Mouse (Mus musculus) hindbrain, embryonic 11.5 days (tissue): Measurements from ENCODE around the gene Fibin. TPM values are rescaled to one million over a fixed set of nuclear protein-coding genes. Genes with fewer than 3 reads are reported as not detected.

Experiments
- ATAC-seq: fragments of 200-750 bp; cut with Nextera tagmentation; 2 replicates; pipeline ENCODE4 v1.8.0; 2017; ENCODE audit warnings: mild to moderate bottlenecking, moderate TSS enrichment, moderate library complexity; ENCODE audit not compliant: low FRiP score
- DNase-seq: peaks from one replicate; pipeline ENCODE4 v3.0.0-alpha.2; 2015; ENCODE audit warnings: low spot score
- H3K27ac ChIP-seq: fragments of 300-500 bp; sonication (generic); 2 replicates; pipeline ENCODE4 v1.5.1; 2014; ENCODE audit warnings: mild to moderate bottlenecking, low read depth, low read length
- H3K27me3 ChIP-seq: fragments of 300-500 bp; sonication (generic); 2 replicates; pipeline ENCODE4 v1.6.1; 2014; ENCODE audit warnings: mild to moderate bottlenecking, low read length, moderate library complexity, mixed read lengths; ENCODE audit not compliant: control insufficient read depth, insufficient read depth
- H3K36me3 ChIP-seq: fragments of 300-500 bp; sonication (generic); 2 replicates; pipeline ENCODE4 v1.6.1; 2014; ENCODE audit warnings: mild to moderate bottlenecking, low read length, moderate library complexity, mixed read lengths; ENCODE audit not compliant: control insufficient read depth, insufficient read depth
- H3K4me1 ChIP-seq: fragments of 300-500 bp; sonication (generic); replicated peaks from 2 replicates; pipeline ENCODE4 v1.6.1; 2014; ENCODE audit warnings: low read length, mixed read lengths; ENCODE audit not compliant: control insufficient read depth, insufficient read depth
- H3K4me2 ChIP-seq: fragments of 300-500 bp; sonication (generic); replicated peaks from 2 replicates; pipeline ENCODE4 v1.6.1; 2014; ENCODE audit warnings: mild to moderate bottlenecking, low read depth, low read length
- H3K4me3 ChIP-seq: fragments of 300-500 bp; sonication (generic); 2 replicates; pipeline ENCODE4 v1.5.1; 2014; ENCODE audit warnings: low read depth, low read length
- H3K9ac ChIP-seq: fragments of 300-500 bp; sonication (generic); 2 replicates; pipeline ENCODE4 v1.6.1; 2014; ENCODE audit warnings: low read depth, low read length
- H3K9me3 ChIP-seq: fragments of 300-500 bp; sonication (generic); 2 replicates; pipeline ENCODE4 v1.6.1; 2016; ENCODE audit warnings: low read length; ENCODE audit not compliant: control insufficient read depth
- whole genome bisulfite sequencing: fragments of 180-500 bp; shearing (Covaris S2); extraction: QIAGEN DNeasy Blood & Tissue Kit; methylation state at CpG from one replicate; pipeline ENCODE4 v1.1.7; 2014; 5-methylcytosine and 5-hydroxymethylcytosine counted together
- polyA plus RNA-seq: library from polyadenylated mRNA; unstranded; fragments of >200 nt; fragmentation: Nextera tagmentation; extraction: Ambion mirVana; gene quantifications from 2 replicates; pipeline ENCODE4 v1.2.1, GENCODE M21; 2014

The Fibin gene
- polyA plus RNA-seq, 1 experiment from 2014 or later = 10.1 TPM

GRCm38 (mm10) chr2:110319266-110319665 is 43.7 kb downstream of the Fibin start:
- Histone ChIP-seq H3K27ac (no peak overlapping the region), H3K4me1 (no peaks in the 10 kb centered on the region), H3K4me2 (no peak overlapping the region), H3K9ac (no peak overlapping the region), H3K27me3 (no peaks in the 10 kb centered on the region), H3K4me3 (no peak overlapping the region), H3K36me3 (no peaks in the 10 kb centered on the region), H3K9me3 (no peaks in the 10 kb centered on the region)
- ATAC-seq (no peak), DNase-seq (no peak)
- 84% methylated on average over 1 of the region's 1 CpGs for WGBS

- Histone ChIP-seq H3K9me3 (no peaks in the 10 kb centered on the region), H3K4me2 (no peak overlapping the region), H3K4me3 (no peak overlapping the region), H3K4me1 (no peaks in the 10 kb centered on the region), H3K9ac (no peak overlapping the region), H3K36me3 (no peaks in the 10 kb centered on the region), H3K27ac (no peak overlapping the region), H3K27me3 (no peaks in the 10 kb centered on the region)
- DNase-seq = no peak
- ATAC-seq = no peak
- 91% methylated on average over 1 of the region's 1 CpGs for WGBS
Measured at GRCm38 (mm10) chr2:110318719-110319118, 44.3 kb downstream of the Fibin start.

GRCm38 (mm10) chr2:110316116-110316883 is 46.7 kb downstream of the Fibin start:
- no peaks in the 10 kb centered on the region for H3K4me1 ChIP-seq
- no peak overlapping the region for H3K9ac ChIP-seq
- no peaks in the 10 kb centered on the region for H3K27me3 ChIP-seq
- ATAC-seq (no peak), DNase-seq (no peak)
- H3K9me3 ChIP-seq = no peaks in the 10 kb centered on the region
- WGBS = 14% methylated on average over 3 of the region's 3 CpGs
- H3K4me3 ChIP-seq = no peak overlapping the region
- H3K36me3 ChIP-seq = no peaks in the 10 kb centered on the region
- H3K4me2 ChIP-seq = no peak overlapping the region
- H3K27ac ChIP-seq = no peak overlapping the region

GRCm38 (mm10) chr2:110314509-110315155 is 48.4 kb downstream of the Fibin start, which contains the start of gene Bbox1:
Gene Bbox1, minus strand, starts transcription at chr2:110314560.
- H3K27me3 ChIP-seq = no peaks in the 10 kb centered on the region
- 86% methylated on average over 6 of the region's 6 CpGs for WGBS
- no peak within 1 kb of the TSS for H3K27ac ChIP-seq
- no peak within 1 kb of the TSS for H3K4me3 ChIP-seq
- no peak within 1 kb of the TSS for H3K9ac ChIP-seq
- no peaks in the 10 kb centered on the region for H3K4me1 ChIP-seq
- no peaks in the 10 kb centered on the region for H3K9me3 ChIP-seq
- DNase-seq (no peak), ATAC-seq (no peak)
- H3K4me2 ChIP-seq = no peak within 1 kb of the TSS
- no peaks in the 10 kb centered on the region for H3K36me3 ChIP-seq

- H3K27ac ChIP-seq = no peak overlapping the region
- 88% methylated on average over 5 of the region's 5 CpGs for WGBS
- ATAC-seq = no peak
Measured at GRCm38 (mm10) chr2:110314074-110314473, 48.9 kb downstream of the Fibin start.

GRCm38 (mm10) chr2:110313305-110313824 is 49.6 kb downstream of the Fibin start:
- no peak for DNase-seq
- no peaks in the 10 kb centered on the region for H3K4me1 ChIP-seq
- H3K27me3 ChIP-seq = no peaks in the 10 kb centered on the region

More at GRCm38 (mm10) chr2:110314074-110314473, 48.9 kb downstream of the Fibin start:
- DNase-seq = no peak
- H3K4me3 ChIP-seq = no peak overlapping the region
- H3K27me3 ChIP-seq = no peaks in the 10 kb centered on the region
- no peaks in the 10 kb centered on the region for H3K4me1 ChIP-seq
- H3K9ac ChIP-seq = no peak overlapping the region
- no peak overlapping the region for H3K4me2 ChIP-seq
- no peaks in the 10 kb centered on the region for H3K36me3 ChIP-seq
- no peaks in the 10 kb centered on the region for H3K9me3 ChIP-seq

More at GRCm38 (mm10) chr2:110313305-110313824, 49.6 kb downstream of the Fibin start:
- Histone ChIP-seq H3K27ac (no peak overlapping the region), H3K4me3 (no peak overlapping the region), H3K4me2 (no peak overlapping the region), H3K36me3 (no peaks in the 10 kb centered on the region), H3K9ac (no peak overlapping the region), H3K9me3 (no peaks in the 10 kb centered on the region)
- ATAC-seq = no peak
- WGBS = 89% methylated on average over 2 of the region's 2 CpGs

Other genes starting within 250 kb of the Fibin start
- 0.14 TPM in 1 of 2 replicates, not detected in the other for gene Bbox1, start 48.6 kb downstream of the Fibin start, polyA plus RNA-seq
- gene Slc5a12, start 234.1 kb upstream of the Fibin start, polyA plus RNA-seq = not detected in 2 replicates